Mouse (Mus musculus) brain, embryonic 14.5 days (tissue): ENCODE measurements at regions not wholly inside any gene's neighbourhood (a gene's known extent, or its start where the extent isn't known, plus 50 kb on each side); places are given as distances from the start of the nearest gene placed in this dataset.

Experiments
- CTCF ChIP-seq: fragments of 200-500 bp; IDR thresholded peaks from 2 replicates; pipeline ENCODE4 v1.5.1; 2012; ENCODE audit warnings: inconsistent platforms, mild to moderate bottlenecking, moderate library complexity, borderline replicate concordance; ENCODE audit not compliant: insufficient read depth, insufficient read length; ENCODE audit errors: extremely low read depth
- POLR2A ChIP-seq: fragments of 200-500 bp; IDR thresholded peaks from 2 replicates; pipeline ENCODE4 v1.6.1; 2012; ENCODE audit warnings: mild to moderate bottlenecking, inconsistent platforms, borderline replicate concordance; ENCODE audit not compliant: poor library complexity, insufficient read depth, insufficient read length, severe bottlenecking; ENCODE audit errors: extremely low read depth

DNA sequence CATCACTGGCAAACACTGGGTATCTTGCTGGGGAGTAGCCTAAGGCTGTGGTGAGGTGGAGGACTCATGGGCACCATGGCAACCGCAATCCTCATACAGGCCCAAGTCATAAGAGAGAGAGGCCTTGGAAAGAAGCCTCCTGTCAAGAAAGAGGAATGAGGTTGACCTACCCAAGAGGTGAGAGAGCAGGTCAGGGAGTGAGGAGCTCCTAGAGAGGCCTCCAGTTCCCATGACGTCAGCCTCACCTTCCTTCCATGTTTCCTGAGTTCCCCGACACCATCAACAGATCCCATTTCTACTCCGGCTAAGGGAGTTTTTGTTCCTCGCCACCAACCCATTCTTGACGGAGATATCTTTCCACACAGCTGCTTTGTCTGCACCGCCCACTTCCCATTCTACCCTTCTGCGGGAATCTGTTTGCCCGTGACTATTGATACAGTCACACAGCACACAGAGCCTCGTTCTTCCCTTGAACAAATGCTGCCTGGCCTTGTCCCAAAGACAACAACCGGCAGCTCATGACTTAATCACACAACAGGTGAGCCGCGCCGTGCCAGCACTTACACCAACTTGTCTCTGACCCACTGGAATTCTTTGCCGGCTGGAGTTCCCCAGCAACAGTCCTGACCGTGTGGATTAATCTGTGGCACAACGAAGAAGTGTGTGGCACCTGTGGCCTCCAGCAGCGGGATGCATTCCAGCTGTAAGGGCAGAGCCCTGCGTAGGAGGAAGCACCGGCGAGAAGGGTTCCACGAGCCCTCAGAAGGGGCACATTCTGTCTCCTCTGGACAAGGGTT, 111.8 kb upstream of the Rreb1 start:
- TF ChIP-seq CTCF (no peak), POLR2A (no peak)
